Mouse (Mus musculus) bone marrow, adult 2 months (tissue): ENCODE data around the gene Med12l.

Experiments used
- CTCF ChIP-seq: fragments of 200-500 bp; IDR thresholded peaks from 2 replicates; pipeline ENCODE4 v1.5.1; 2011; ENCODE audit warnings: low read length, control low read depth; ENCODE audit not compliant: control insufficient read depth, insufficient read depth
- POLR2A ChIP-seq: fragments of 200-500 bp; IDR thresholded peaks from 2 replicates; pipeline ENCODE4 v1.6.1; 2011; ENCODE audit warnings: low read depth, mild to moderate bottlenecking, control low read depth, low read length, borderline replicate concordance; ENCODE audit not compliant: control insufficient read depth

- no peak for TF ChIP-seq CTCF
- no peak for TF ChIP-seq POLR2A
These were observed 19.8 kb upstream of the Med12l start for GRCm38 (mm10) chr3:58985816-58986215.
